19 mouse cellular contexts compared by ENCODE assay signal in genomic region chr2:131716841-131717240, GRCm38 (mm10).
"Had no signal": no experiment of that assay in that cellular context is flagged by ENCODE, and none has a peak within 500 bp of the region (broad histone marks: within the 10 kb centered on the region; RNA-seq: fewer than 3 reads in every experiment).

No protein-coding gene starts in this region.

- ATAC-seq: hindbrain, embryonic 16.5 days; inflammation-experienced regulatory T-cells, adult 6 months; intestine, embryonic 15.5 days; intestine, postnatal 0 days had no signal

- H3K4me2 ChIP-seq: heart, embryonic 11.5 days; hindbrain, embryonic 12.5 days; hindbrain, embryonic 14.5 days; intestine, embryonic 15.5 days; limb, embryonic 12.5 days; liver, embryonic 11.5 days; liver, embryonic 13.5 days had no signal

- H3K4me3 ChIP-seq: heart, adult 2 months; hindbrain, embryonic 10.5 days; hindbrain, embryonic 12.5 days; intestine, embryonic 15.5 days; layer of hippocampus, adult 2 months; left cerebral cortex, adult 2 months; limb, embryonic 10.5 days; limb, embryonic 12.5 days; liver, embryonic 13.5 days had no signal

- H3K27ac ChIP-seq: heart, adult 2 months; hindbrain, embryonic 10.5 days; hindbrain, embryonic 12.5 days; hindbrain, embryonic 14.5 days; intestine, embryonic 15.5 days; layer of hippocampus, adult 2 months; left cerebral cortex, adult 2 months; limb, embryonic 10.5 days; limb, embryonic 12.5 days; liver, embryonic 13.5 days had no signal

- H3K27me3 ChIP-seq: hindbrain, embryonic 12.5 days; intestine, embryonic 15.5 days; limb, embryonic 12.5 days; liver, embryonic 13.5 days had no signal

- DNase-seq: gastrocnemius, postnatal 14 days; heart, adult 2 months; kidney, adult 18-20 months; kidney, adult 8-10 months; liver; liver, embryonic 13.5 days had no signal

- H3K4me1 ChIP-seq: hindbrain, embryonic 10.5 days; hindbrain, embryonic 12.5 days; intestine, embryonic 15.5 days; limb, embryonic 10.5 days; limb, embryonic 12.5 days; liver, embryonic 13.5 days had no signal

- H3K36me3 ChIP-seq: hindbrain, embryonic 10.5 days; hindbrain, embryonic 12.5 days; intestine, embryonic 15.5 days; limb, embryonic 10.5 days; limb, embryonic 12.5 days; liver, embryonic 13.5 days had no signal

- H3K9ac ChIP-seq: hindbrain, embryonic 12.5 days; hindbrain, embryonic 14.5 days; intestine, embryonic 15.5 days; limb, embryonic 12.5 days; liver, embryonic 13.5 days had no signal

- H3K9me3 ChIP-seq: hindbrain, embryonic 10.5 days; hindbrain, embryonic 12.5 days; intestine, embryonic 15.5 days; limb, embryonic 10.5 days; limb, embryonic 12.5 days; liver, embryonic 13.5 days had no signal
